Mouse (Mus musculus) thymus, postnatal 10 days (tissue): ENCODE results near the gene Ndel1.
A peak's percentile ranks its signal among the peaks of the same experiment; 100 is the strongest.

Experiments used
- DNase-seq, 2 experiments: peaks; one replicate each; pipeline ENCODE4 v3.0.0; 2021; ENCODE audit warnings: low spot score in 2 of 2

Ndel1 gene

DNA sequence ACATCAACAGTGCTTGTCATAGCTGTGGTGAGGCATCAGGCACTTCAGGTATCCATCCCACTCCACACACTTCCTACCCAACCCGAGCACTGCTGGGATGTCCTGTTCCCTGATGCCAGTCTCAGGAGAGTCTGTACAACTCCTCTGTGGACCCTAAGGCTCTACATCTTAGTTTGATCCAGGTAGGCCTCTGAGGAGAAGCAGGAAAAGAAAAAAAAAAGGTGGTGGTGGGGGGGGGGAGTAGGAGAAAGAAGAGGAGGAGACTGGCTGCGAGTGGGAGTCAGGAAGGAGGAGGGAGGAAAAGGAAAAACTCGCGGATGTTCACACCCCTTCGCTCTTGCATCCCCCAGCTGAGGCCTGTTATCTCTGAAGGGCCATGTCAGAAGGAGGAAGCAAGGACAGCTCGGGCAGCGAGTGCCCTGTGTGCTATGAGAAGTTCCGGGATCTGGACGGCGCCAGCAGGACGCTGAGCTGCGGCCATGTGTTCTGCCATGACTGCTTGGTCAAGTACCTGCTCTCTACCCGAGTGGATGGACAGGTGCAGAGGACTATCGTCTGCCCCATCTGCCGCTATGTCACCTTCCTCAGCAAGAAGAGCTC is 20.7 kb upstream of the Ndel1 start:
- DNase-seq, result no peak

DNA sequence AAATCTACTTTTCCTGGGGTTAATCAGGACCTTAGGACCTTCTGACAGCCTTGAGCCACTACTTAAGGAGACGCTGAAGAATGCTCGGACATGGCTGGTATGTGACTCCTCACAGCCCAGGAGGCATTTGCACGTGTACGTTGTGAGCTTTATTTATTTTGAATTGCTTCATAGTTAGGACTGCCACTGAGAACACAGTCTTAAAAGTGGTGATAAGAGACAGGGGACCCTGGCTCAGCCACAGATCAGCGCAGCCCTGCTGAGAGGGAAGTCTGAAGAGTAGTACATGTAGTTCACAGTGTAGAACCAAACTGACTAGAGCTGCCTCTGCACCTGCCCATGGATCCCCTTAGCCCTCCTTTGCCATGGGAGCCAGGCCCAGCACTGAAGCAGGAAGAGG is 20.2 kb upstream of the Ndel1 start:
- DNase-seq, result no peak

DNA sequence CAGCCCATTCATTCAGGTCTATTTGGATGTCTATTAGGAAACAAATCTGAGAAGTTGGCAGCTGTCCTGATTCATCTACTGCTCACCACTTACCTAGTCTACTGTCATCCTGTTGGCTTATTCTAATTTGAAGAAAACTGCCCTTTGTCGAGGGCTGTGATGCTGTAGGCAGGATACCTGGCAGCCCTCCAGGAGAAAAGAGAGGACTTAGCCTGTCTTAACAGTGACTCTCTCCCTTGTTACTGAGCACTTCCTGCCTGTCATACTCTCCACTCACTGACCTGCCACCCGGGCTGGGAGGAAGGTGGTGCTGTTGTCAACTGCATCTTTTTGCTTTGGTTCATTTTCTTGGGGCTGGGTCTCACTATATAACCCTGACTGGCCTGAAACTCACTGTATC is 19.0 kb upstream of the Ndel1 start:
- DNase-seq, result no peak

DNA sequence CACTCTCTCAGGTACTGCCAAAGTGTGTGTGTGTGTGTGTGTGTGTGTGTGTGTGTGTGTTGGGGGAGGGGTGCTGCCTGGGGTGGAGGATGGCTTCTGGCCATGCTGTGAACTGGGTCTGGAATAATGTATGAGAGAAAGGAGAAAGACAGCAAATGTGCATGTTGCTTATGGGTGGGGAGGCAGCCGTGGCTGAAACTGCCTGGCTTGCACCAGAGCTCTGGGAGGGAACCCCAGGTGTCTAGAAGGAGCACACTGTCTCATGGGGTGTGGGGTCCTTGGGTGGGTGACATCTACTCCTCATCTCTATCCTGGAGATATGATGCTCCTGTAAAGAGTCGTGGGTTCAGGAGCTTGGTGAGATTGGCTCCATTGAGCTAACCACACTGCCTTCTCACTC is 17.0 kb upstream of the Ndel1 start:
- DNase-seq, result no peak

DNA sequence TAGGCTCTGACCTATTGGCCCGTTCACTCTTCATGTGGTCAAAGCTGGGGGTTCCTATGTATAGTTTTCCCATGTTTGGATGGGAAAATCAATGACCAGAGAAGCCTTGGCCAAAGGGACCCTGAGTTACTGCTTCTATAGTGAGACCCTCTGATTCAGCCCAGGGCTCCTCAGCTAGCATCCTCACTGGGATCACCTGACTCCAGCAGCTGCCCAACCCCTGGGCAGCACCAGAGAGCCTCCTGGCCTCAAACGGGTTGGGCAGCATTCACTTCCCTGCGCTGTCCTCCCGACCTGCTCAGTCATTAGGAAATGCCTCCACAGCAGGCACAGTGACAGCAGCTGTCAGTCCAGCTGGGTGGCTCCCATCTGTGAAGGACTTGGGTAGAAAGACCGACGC is 16.6 kb upstream of the Ndel1 start, which contains the start of gene Rnf222:
Gene Rnf222, plus strand, starts transcription at position 301 of the 400 bp plus-strand sequence.
- DNase-seq, result no peak

DNA sequence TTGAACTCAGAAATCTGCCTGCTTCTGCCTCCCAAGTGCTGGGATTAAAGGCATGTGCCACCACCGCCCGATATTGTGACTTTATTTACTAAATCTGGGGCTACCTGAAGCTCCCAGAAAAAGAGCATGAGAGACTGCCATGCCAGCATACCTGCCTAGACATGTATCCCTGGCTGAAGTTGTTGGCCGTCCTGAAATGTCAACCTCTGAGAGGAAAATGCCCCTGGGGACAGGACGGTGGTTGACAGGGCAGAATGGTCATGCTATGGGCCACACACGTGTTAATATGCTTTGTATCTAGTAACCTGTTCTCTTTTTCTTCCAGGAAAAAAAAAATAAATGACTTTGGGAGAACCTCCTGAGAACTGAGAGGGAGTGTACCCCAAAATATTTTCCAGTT is 14.4 kb upstream of the Ndel1 start:
- no peak for DNase-seq

DNA sequence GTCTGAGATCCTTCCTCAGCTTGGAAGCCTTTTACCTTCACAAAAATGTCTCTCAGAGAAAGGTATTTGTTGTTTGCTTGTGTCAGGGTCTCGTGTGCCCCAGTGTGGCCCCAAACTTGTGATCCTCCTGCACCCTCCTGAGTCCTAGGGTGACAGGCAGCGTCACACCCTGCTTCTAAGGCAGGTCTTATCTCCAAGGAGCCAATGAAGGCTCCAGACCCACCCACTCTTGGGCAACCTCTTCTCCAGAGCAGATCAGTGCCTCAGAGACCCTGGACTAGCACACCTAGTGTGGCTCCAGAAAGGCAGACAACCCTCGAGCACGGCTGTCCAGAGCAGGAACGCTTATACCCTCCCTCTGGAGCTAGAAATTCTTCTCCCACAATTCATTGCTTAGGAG is 12.7 kb upstream of the Ndel1 start:
- no peak for DNase-seq

DNA sequence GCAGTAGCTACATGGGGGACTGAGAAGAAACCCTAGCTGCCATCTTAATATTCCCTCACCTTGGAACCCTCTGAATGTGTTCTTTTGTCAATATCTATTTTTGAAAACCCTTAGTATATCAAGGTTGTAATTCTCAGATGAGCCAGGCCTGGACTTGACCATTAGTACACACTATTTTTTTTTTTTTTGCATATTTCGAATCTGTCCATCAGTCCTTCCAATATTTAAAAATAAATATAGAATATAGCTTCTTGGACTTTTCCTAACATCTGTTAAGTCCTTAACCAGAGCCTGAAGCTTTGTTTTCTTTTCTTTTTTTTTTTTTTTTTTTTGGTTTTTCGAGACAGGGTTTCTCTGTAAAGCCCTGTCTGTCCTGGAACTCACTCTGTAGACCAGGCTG is 12.2 kb upstream of the Ndel1 start:
- no peak for DNase-seq

DNA sequence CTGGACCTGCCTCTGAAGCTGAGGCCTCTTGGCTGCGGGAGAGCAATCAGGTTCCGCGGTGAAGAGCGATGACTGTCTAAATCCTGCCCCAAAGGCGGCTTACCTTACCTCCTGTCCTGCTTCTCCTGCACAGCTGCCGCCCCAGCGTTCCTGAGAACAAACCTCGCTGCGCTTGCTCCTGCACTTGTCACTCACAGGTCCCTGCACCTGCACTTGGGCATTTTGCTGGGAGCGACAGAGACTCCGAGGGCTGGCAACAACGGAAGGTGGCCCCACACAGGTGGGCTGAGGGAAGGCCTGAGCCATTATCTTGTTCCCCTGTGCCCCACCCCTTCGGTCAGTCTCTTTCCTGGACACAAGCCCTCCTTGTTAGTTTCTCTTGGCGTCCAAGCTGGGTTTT is 10.4 kb upstream of the Ndel1 start:
- no peak for DNase-seq

DNA sequence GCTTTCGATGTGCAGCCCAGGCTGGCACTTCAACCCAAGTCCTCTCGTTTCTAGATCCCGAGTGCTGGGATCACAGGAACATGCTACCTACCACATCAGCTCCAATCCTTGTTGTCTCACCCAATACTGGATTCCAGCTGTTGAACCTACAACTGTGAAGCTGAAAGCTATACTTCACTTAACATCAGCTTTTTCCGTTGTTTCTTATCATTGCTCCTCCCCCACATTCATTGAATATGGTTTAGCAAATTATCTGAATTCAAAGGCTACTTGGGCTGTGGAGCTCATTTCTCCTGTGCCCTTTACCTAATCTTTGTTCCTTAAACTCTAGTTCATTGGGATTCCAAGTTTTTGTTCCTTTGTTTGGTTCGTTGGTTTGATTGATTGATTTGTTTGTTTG is 7.2 kb upstream of the Ndel1 start:
- no peak for DNase-seq

DNA sequence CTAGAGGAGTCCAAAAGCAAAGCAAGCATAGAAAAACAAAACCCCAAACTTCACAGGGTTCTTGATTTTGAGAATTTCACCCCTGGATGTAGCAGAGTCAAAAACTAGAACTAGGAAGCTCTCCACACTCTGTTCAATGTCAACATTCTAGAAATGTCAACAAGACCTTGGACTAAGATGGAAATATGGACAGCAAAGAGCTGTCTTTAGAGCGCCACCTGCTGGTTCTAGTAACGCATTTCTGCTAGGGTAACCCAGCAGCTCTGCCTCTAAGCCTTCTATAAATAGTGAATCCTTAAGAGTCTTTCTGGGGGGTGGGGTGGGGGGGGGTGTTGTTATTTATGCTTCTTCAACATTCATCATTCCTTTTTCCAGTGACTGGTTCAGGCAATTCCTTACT is 3.2 kb upstream of the Ndel1 start:
- DNase-seq, result peak in 1 of 2 experiments; percentile 64

DNA sequence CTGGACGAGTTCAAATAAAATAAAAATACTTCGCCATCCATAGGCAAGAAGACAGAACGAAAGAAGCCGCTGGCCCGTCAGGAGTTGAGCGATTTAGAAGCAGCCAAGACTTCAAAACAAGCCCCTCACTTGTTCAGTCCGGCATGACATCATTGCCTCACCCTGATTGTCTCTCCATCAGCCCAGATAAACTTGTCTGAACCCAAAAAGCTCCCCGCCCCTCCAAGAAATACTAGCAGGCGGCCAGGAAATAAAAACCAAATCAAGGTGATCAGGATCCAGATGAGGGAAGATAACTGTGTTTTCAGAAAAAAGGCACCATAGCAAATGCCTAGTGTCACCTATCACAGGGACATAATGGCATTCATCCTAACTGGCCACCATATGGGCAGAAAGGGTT is 381 bp downstream of the Ndel1 start:
- no peak for DNase-seq

DNA sequence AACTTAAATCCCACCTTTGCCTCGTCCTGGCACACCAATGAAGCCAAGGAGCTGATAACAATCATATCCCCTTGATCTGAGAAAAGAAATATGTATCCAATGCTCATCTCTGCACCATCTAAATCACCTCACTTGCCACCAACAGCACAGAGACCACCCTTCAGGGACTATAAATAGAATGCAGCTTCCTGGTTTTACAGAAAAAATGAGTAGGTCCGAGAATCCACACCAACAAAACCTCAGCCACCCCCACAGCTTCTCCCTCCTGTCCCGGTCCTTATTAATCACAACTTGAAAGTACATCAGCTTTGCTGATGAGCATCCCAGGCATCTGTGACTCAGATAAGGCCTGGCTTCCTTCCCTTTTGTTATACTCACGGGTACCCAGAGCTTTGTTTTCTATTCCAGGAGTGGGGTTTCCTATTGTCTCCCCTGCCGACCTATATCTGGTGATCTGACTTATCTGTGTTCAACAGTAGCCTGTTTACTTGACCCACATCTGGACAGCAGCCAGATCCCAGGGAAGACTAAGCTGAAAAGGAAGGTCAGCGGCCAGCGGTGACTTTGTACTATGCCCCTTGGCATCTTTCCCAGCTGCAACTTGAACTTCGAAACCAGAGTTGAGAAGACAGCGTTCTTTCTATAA is 7.0 kb downstream of the Ndel1 start:
- DNase-seq, result no peak

DNA sequence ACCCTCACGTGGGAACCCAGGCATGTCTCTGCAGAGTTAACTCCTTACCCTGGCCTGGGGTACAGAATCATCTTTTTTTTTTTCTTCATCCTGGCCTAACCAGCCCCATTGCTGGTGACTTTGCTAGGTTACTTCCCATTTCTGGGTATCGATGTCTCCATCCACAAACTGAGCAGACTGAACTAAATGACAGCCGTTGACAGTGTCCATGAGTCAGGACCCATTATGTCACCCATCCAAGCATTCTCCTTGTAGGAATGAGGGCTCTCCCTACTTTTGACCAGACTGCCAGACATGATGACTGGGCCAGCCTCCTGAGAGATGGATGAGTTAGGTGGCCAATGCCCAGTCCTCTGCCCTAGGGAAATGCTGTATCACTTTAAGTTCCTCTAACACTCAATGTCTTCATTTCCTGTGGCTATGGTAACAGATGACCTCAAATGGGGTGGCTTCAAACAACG is 8.0 kb downstream of the Ndel1 start:
- DNase-seq, result no peak

DNA sequence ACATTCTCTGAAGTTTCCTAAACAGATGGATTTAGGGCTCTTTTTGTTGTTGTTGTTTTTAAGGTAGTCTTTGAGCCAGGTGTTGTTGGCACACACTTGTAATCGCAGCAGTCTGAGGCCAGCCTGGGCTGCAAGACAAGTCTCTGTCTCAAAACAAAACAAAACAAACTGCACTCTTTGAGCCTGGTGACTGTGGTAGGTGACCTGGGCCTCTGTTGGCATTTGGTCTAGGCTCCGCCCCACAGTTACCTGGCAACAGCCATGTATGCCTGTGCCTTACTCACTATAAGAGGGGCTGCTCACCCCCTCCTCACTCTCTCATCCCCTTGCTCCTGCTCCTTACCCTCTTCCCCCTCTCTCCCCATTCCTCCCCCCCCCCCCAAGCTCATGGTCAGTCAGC is 9.4 kb downstream of the Ndel1 start:
- no peak for DNase-seq

DNA sequence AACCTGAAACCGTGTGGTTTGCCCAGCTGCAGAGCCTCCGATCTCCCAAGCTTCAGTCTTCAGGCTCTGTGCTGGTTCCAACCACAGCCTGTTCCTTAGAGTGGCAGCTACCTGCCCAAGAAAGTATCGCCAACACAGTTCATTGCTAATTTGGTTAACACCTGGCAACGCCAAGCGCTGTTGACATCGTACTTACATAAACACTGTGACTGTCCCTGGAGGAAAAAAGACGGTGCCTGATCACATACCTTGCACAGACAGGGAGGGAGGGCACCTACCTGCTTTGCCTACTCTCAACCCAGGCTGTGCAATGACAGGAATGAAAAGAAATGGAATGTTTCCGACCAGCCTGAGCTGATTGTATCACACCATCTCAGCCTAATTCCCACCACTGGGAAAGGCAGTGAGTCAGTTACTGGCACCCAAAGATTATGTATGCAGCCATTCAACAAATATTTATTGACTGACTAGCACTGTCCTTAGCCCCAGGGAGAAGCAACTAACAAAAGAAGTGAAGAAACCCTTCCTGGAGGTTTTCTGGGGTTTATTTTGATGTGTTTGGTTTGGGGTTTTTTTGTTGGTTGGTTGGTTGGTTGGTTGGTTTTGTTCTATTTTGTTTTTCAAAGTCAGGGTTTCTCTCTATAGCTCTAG is 11.6 kb downstream of the Ndel1 start:
- no peak for DNase-seq

DNA sequence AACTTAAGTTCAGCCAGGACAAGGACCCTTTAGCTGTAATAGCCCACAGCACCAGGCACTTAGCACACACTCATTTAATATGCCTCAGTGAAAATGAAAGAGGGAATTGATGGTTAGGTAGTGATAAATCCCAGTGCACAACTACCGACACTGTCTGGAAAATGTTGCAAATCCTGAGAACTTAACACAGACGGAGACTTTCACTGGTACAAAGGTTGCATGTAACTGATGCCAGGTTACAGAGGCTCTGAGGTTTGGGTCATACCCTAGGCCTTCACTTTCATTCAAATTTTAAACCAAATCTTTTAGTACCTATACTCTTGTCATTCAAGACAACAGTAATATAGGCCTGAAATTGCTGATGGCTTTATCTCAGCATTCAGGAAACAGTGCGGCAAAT is 14.3 kb downstream of the Ndel1 start:
- DNase-seq, result no peak

DNA sequence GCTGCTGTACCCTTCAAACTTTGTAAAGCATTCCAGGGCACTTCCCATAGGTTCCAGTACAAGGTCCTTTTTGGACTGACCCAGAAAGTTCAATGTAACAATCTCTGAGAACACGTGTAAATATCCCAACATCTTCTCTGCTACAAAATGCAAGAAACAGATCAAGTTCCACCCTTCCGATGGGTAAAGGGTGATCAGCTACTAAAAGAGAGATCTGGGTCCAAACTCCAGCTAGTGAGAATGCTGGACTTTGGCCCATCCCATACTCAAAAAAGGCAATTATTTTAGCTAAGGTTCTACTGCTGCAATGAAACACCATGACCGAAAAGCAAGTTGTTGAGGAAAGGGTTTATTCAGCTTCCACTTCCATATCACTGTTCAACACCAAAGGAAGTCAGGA is 17.0 kb downstream of the Ndel1 start:
- no peak for DNase-seq

DNA sequence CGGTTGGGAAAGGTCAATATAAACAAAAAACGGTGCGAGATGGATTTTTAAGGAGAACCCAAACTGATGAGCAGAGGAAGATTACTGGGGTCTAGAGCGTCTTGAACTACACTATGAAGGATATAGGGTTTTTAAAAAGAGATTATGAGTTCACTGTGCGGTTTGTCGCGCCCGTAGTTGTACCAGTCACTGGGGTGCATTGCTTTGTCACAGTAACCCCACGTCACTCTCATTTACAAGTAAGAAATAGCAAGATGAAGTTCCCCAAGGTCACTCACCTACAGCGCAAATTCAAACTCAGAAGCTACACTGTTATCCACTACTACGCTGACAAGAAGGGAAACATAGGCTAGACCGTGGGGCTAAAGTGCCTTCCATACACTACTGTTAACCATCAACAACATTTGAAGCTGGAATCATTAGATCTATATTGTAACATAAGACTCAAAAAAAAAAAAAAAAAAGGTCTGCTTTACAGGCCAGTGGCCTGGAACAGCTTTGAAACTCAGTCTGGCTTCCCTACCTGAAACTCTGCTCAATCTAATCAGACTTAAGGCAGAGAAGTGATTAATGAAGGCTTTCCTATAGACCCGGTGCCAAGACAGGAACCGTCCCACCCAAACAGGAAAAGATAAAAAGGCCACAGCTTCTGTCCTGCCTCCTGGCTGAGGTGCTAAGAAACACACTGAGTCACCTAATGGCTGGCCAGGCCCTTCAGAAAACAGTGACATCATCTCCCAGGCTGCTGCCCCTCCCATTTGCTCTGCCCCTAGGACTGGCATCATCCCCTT is 17.9 kb downstream of the Ndel1 start:
- peak in 1 of 2 experiments; percentile 8 for DNase-seq

DNA sequence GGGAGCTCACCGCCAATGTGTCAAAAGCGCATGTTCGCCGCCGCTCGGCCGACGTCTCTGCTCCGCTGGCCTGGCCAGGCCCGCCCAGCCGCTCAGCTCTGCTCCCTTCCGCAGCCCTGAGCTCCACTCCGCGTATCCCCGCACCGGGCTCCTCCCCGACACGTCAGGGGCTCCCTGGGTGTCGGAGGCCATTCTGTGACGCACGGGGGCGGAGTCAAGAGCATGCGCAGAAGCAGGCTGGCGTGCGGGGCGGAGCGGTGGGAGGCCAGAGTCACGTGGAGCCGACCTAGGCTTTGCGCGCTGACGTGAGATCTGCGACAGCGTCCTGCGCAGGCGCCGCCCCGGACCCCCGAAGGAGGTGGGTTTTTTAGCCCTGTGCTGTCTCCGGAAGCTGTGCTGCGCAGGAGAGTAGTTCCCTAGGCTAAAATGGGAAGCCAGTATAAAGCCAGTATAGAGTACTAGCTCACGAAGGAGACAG is 18.7 kb downstream of the Ndel1 start:
- peak; percentile 100 for DNase-seq

DNA sequence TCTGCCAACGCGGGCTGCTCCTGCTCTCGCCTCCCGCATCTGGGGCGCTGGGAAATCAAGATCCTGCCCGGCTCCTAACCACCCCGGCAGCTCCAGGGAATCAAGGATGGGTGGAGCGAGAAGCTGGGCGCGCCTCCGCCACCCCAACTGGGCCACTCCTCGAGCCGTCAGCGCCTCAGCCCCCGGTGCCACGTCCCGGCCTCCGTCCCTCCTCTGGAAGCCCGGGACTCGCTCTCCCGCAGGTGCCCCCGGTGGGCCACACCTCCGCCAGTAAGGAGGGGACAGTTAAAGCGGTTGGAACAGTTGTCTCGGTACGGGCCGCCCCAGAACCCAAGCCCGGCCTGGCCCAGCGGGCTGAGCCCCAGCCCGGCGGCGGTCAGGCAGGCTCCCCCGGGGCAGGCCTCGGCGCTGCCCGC is 19.2 kb downstream of the Ndel1 start:
- DNase-seq, result no peak
